Mouse (Mus musculus): ENCODE data around the gene Mettl7a3. TPM values are rescaled to one million over a fixed set of nuclear protein-coding genes. Genes with fewer than 3 reads are reported as not detected.
A peak's percentile ranks its signal among the peaks of the same experiment; 100 is the strongest.
"Not testable (repeated sequence)": the region's sequence is repeated elsewhere in the genome, so short reads cannot be mapped to it uniquely, and the experiment has no call there.

The Mettl7a3 gene
- polyA plus RNA-seq, 1 experiment from 2014 or later: 0.13 TPM

DNA sequence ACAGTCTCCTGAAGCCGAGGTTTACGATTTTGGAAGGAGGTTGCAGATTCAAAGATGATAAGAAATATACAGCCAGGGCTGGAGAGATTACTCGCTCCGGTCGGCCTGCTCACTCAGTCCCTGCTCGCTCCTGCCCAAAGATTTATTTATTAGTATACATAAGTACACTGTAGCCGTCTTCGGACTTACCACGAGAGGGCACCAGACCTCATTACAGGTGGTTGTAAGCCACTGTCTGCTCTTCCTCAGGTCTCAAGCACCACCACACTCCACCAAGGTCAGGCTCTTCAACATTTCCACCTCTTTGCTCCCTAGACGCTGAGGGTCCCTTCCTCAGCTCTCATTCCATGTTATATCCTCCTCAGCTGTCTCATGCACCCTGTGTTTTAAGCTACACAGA, 3.1 kb downstream of the Mettl7a3 start:
- not testable (repeated sequence) for H3K4me2 ChIP-seq; H3K27me3 ChIP-seq; H3K9ac ChIP-seq; H3K4me3 ChIP-seq; H3K9me3 ChIP-seq; H3K36me3 ChIP-seq; ATAC-seq (ENCODE audit: low FRiP score); H3K27ac ChIP-seq; H3K4me1 ChIP-seq (replicated peaks)
- WGBS: 42% methylated on average over 10 of the region's 10 CpGs

DNA sequence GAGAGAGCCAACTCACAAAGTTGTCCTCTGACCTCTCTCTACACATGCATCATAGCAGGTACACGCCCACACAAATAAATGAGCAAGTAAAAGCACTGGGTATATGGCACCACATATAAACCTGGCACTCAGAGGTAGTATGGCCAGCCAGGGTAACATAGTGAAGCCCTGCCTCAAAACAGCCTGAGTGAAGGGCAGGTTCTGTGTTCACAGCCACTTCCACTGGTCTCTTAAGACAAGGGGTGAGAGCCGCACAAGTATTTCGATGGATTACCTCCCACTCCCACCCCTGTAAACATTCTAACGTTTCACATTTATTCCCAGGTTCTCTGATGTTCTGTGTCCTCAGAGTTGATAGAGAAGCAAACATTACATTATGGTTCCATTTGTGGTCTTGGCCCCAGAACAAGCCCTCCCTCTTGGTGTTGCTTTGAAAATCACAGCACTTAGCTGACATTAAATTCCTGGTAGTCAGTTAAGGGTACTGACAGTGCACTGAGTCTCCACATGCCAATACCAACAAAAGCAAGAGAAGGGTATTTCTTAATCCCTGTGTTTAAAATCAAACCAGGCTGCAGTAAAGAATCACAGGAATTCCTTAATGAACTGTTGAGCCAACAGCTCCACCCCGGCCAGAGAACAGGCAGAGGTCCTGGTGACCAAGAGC, 6.7 kb downstream of the Mettl7a3 start:
- H3K27ac ChIP-seq; H3K4me3 ChIP-seq; H3K4me2 ChIP-seq; H3K27me3 ChIP-seq; H3K9me3 ChIP-seq; H3K4me1 ChIP-seq (replicated peaks); H3K36me3 ChIP-seq; H3K9ac ChIP-seq; ATAC-seq (ENCODE audit: low FRiP score): not testable (repeated sequence)
- WGBS: 88% methylated on average over 5 of the region's 5 CpGs

- ATAC-seq (ENCODE audit: low FRiP score): no peak
- Histone ChIP-seq H3K36me3 (no peaks in the 10 kb centered on the region; the same call in 1 of the 2 replicates), H3K27ac (no peak overlapping the region)
Measured at GRCm38 (mm10) chr15:100345484-100345883, 10.8 kb downstream of the Mettl7a3 start.

DNA sequence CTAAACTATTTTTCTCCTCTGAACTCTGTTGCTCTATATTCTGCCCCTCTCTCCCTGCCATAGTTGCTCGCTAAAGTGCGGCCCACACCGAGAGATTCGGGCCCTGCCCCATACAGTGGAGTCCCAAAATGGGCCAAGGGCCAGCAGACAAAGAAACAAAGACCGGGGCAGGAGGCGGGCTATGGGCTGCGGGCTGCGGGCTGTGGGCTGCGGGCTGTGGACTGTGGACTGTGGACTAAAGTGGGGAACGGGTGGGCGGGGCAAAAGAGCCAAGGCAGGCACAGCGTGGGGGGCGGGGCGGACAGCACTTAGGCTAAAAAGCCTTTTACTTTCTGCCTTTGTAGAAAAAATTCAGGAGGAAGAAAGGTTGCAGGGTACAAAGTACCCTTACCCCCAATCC, 12.0 kb downstream of the Mettl7a3 start:
- 65% methylated on average over 14 of the region's 14 CpGs for WGBS
- no peaks in the 10 kb centered on the region for H3K27me3 ChIP-seq
- no peak for ATAC-seq (ENCODE audit: low FRiP score)
- H3K4me3 ChIP-seq: no peak overlapping the region
- H3K36me3 ChIP-seq: no peaks in the 10 kb centered on the region; the same call in 1 of the 2 replicates
- no peak overlapping the region for H3K9ac ChIP-seq
- H3K27ac ChIP-seq: no peak overlapping the region
- H3K9me3 ChIP-seq: no peaks in the 10 kb centered on the region
- H3K4me2 ChIP-seq: no peak overlapping the region
- no peaks in the 10 kb centered on the region for H3K4me1 ChIP-seq (replicated peaks)

More at GRCm38 (mm10) chr15:100345484-100345883, 10.8 kb downstream of the Mettl7a3 start:
- no peaks in the 10 kb centered on the region for H3K4me1 ChIP-seq (replicated peaks)
- no peak overlapping the region for H3K4me3 ChIP-seq
- H3K27me3 ChIP-seq: no peaks in the 10 kb centered on the region
- H3K4me2 ChIP-seq: no peak overlapping the region
- H3K9me3 ChIP-seq: no peaks in the 10 kb centered on the region
- H3K9ac ChIP-seq: no peak overlapping the region

DNA sequence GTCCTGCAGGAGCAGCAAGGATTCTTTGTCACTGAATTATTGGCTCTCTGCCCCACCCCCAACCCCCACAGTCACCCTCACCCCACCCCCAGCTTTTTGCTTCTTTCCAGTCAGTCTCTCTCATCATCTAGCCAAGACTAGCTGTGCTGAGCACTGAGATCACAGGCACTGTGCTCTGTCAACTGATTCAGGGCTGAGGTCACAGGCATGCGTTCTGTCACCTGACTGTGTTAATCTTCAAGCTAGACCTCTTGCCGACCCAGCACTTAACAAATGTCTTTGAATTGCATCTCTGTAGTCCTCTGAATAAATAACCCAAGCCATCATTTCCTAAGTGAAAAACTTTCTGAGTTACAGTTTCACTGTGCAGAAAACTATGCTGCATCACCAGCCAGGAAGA, 14.8 kb downstream of the Mettl7a3 start:
- Histone ChIP-seq H3K4me2 (no peak overlapping the region), H3K36me3 (no peaks in the 10 kb centered on the region; the same call in 1 of the 2 replicates), H3K27me3 (no peaks in the 10 kb centered on the region), H3K27ac (no peak overlapping the region), H3K9ac (no peak overlapping the region), H3K4me1 (replicated peaks) (no peaks in the 10 kb centered on the region), H3K4me3 (no peak overlapping the region), H3K9me3 (no peaks in the 10 kb centered on the region)
- no peak for ATAC-seq (ENCODE audit: low FRiP score)
- WGBS: 52% methylated on average over 2 of the region's 2 CpGs

- Histone ChIP-seq H3K4me3 (no peak overlapping the region), H3K9ac (no peak overlapping the region), H3K27ac (no peak overlapping the region), H3K4me2 (no peak overlapping the region), H3K4me1 (replicated peaks) (no peaks in the 10 kb centered on the region), H3K27me3 (no peaks in the 10 kb centered on the region), H3K9me3 (no peaks in the 10 kb centered on the region), H3K36me3 (no peaks in the 10 kb centered on the region)
- ATAC-seq (ENCODE audit: low FRiP score): no peak
- WGBS: 78% methylated on average over 6 of the region's 6 CpGs
Measured at GRCm38 (mm10) chr15:100351501-100352060, 16.9 kb downstream of the Mettl7a3 start.

DNA sequence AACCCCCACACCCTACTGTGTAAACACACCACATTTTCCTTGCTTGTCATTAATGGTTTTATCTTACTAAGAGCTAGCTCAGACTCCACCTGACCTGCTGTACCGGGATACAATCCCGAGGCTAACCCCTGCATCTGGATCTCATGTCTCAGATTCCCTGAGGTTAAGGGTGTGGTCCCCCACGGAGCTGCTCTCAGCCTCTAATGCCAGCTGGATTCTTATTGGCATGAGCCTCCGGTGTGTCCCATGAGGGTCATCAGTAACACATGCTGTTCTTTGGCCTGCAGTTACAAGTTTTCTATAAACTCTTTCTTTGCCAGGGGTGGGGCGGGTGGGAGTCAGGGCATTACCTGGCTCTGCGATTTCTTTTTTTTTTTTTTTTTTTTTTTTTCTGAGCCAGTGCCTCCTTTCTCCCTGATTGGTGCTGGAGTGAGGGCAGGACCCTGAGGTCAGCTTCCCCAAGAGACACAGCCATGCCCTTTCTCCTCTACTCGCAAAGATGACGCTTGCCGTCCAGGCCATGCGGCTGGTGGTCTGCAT, 18.1 kb downstream of the Mettl7a3 start, which contains the start of the genes Methig1 and Mettl7a2:
Gene Methig1, plus strand, starts transcription at position 439 of the 540 bp plus-strand sequence.
Gene Mettl7a2, plus strand, starts transcription at position 490 of the 540 bp plus-strand sequence.
- H3K27ac ChIP-seq: no peak within 1 kb of the TSS
- WGBS: 82% methylated on average over 10 of the region's 10 CpGs
- H3K27me3 ChIP-seq: no peaks in the 10 kb centered on the region
- no peaks in the 10 kb centered on the region for H3K36me3 ChIP-seq
- ATAC-seq (ENCODE audit: low FRiP score): no peak
- H3K4me3 ChIP-seq: no peak within 1 kb of the TSS
- no peak within 1 kb of the TSS for H3K4me2 ChIP-seq
- H3K9me3 ChIP-seq: no peaks in the 10 kb centered on the region
- no peak within 1 kb of the TSS for H3K9ac ChIP-seq
- H3K4me1 ChIP-seq (replicated peaks): no peaks in the 10 kb centered on the region

DNA sequence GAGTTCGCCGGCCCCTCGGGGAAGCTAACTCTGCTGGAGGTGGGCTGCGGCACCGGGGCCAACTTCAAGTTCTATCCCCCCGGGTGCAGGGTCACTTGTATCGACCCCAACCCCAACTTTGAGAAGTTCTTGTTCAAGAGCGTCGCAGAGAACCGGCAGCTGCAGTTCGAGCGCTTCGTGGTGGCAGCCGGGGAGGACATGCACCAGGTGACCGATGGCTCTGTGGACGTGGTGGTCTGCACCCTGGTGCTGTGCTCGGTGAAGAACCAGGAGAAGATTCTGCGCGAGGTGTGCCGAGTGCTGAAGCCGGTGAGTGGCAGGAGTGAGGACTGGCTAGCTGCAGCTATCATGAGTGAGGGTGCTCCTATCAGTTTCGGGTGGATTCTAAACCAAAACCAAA, 18.7 kb downstream of the Mettl7a3 start:
- not testable (repeated sequence) for H3K9ac ChIP-seq; H3K4me3 ChIP-seq; H3K36me3 ChIP-seq; ATAC-seq (ENCODE audit: low FRiP score); H3K27ac ChIP-seq; H3K4me1 ChIP-seq (replicated peaks); H3K9me3 ChIP-seq; H3K27me3 ChIP-seq; H3K4me2 ChIP-seq
- 94% methylated on average over 11 of the region's 22 CpGs for WGBS

DNA sequence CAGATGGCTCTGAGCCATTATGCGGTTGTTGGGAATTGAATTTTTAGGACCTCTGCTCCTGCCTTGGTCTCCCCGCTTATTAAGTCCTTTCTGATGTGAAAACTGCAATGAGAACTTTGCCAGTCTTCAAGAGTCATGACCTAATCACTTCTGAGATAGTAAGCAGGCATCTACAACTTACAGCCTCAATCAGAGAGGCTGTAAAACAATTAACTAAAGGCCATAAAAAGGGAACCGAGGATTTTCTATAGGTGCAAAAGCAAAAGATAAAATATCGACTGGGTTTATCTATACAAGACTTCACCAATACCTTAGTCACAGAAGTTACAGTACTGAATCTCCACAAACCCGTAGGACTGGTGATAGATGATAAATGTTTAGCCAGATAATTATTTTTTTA, 21.1 kb downstream of the Mettl7a3 start:
- 87% methylated on average over 5 of the region's 5 CpGs for WGBS
- no peaks in the 10 kb centered on the region for H3K9me3 ChIP-seq
- H3K4me2 ChIP-seq: no peak overlapping the region
- no peaks in the 10 kb centered on the region for H3K36me3 ChIP-seq
- H3K9ac ChIP-seq: no peak overlapping the region
- no peaks in the 10 kb centered on the region for H3K27me3 ChIP-seq
- no peak for ATAC-seq (ENCODE audit: low FRiP score)
- no peak overlapping the region for H3K4me3 ChIP-seq
- H3K27ac ChIP-seq: no peak overlapping the region
- no peaks in the 10 kb centered on the region for H3K4me1 ChIP-seq (replicated peaks)

GRCm38 (mm10) chr15:100364242-100364641, 29.5 kb downstream of the Mettl7a3 start, which contains the start of gene Higd1c:
Higd1c (plus strand) TSS chr15:100364542.
- Histone ChIP-seq H3K27ac (no peak within 1 kb of the TSS), H3K4me2 (no peak within 1 kb of the TSS), H3K9me3 (no peaks in the 10 kb centered on the region), H3K27me3 (no peaks in the 10 kb centered on the region), H3K4me1 (replicated peaks) (0 out of 2 replicates have a peak, but pooled peaks cover 6% of the 10 kb centered on the region), H3K36me3 (no peaks in the 10 kb centered on the region), H3K4me3 (no peak within 1 kb of the TSS), H3K9ac (no peak within 1 kb of the TSS)
- 74% methylated on average over 7 of the region's 7 CpGs for WGBS
- no peak for ATAC-seq (ENCODE audit: low FRiP score)

DNA sequence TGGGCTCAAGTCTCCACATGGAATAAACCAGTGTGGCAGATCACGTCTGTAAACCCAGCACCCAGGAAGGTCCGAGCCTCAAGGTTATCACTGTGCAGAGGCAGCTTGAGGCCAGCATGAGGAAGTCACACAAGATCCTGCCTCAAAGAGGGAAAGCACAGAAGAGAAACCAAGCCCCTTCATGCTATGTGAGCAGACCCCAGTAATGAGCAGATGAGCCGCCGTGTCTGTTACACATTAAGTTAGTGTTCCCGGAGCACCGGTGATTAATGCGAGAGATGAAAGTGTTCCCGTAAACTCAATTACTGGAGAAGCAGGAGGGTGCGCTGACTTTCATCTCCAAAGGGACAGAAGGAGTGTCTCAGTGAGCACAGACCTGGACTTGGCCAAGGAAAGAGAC, 31.2 kb downstream of the Mettl7a3 start:
- WGBS: 52% methylated on average over 9 of the region's 9 CpGs

GRCm38 (mm10) chr15:100367119-100367518, 32.4 kb downstream of the Mettl7a3 start:
- H3K27me3 ChIP-seq: no peaks in the 10 kb centered on the region
- 0 out of 2 replicates have a peak, but pooled peaks cover 6% of the 10 kb centered on the region for H3K4me1 ChIP-seq (replicated peaks)
- H3K4me3 ChIP-seq: no peak overlapping the region
- no peaks in the 10 kb centered on the region for H3K36me3 ChIP-seq
- H3K9me3 ChIP-seq: no peaks in the 10 kb centered on the region
- no peak overlapping the region for H3K27ac ChIP-seq
- H3K4me2 ChIP-seq: no peak overlapping the region
- WGBS: 67% methylated on average over 7 of the region's 7 CpGs
- no peak overlapping the region for H3K9ac ChIP-seq
- no peak for ATAC-seq (ENCODE audit: low FRiP score)

More for the DNA sequence above, 31.2 kb downstream of the Mettl7a3 start:
- not testable (repeated sequence) for H3K4me2 ChIP-seq; H3K36me3 ChIP-seq; H3K27me3 ChIP-seq; ATAC-seq (ENCODE audit: low FRiP score); H3K9ac ChIP-seq; H3K4me1 ChIP-seq (replicated peaks); H3K4me3 ChIP-seq; H3K9me3 ChIP-seq
- peak overlapping the region; percentile 48; the same call in 1 of the 2 replicates for H3K27ac ChIP-seq

DNA sequence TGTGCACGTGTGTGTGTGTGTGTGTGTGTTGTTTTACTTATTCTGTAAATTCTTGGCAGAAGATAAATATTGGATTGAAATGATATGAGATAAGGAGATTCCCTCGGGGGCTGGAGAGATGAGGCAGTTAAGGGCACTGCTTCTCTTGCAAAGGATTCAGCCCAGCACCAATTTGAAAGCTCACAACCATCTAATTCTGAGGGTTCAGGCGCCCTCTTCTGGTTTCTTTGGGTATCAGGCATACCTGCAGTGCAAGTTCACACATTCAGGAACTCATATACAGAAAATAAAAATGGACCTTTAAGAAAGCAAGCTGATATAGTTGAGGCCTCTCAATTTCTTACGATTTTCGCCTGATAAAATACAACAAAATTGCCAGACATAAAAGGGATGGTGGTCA, 40.3 kb downstream of the Mettl7a3 start:
- H3K4me2 ChIP-seq: no peak overlapping the region
- no peaks in the 10 kb centered on the region for H3K4me1 ChIP-seq (replicated peaks)
- no peaks in the 10 kb centered on the region for H3K9me3 ChIP-seq
- no peak overlapping the region for H3K9ac ChIP-seq
- H3K4me3 ChIP-seq: no peak overlapping the region
- ATAC-seq (ENCODE audit: low FRiP score): no peak
- H3K27me3 ChIP-seq: no peaks in the 10 kb centered on the region
- no peaks in the 10 kb centered on the region for H3K36me3 ChIP-seq
- 32% methylated on average over 5 of the region's 5 CpGs for WGBS
- H3K27ac ChIP-seq: no peak overlapping the region

All from hindbrain, embryonic 13.5 days (tissue).